Mouse (Mus musculus) forebrain, embryonic 16.5 days (tissue): ENCODE measurements around the gene Bmx. TPM values are rescaled to one million over a fixed set of nuclear protein-coding genes. Genes with fewer than 3 reads are reported as not detected.

Source experiments
- ATAC-seq: fragments of 200-750 bp; cut with Nextera tagmentation; 2 replicates; pipeline ENCODE4 v1.8.0; 2017; ENCODE audit warnings: mild to moderate bottlenecking, moderate library complexity
- H3K27ac ChIP-seq: fragments of 300-500 bp; sonication (generic); 2 replicates; pipeline ENCODE4 v1.5.1; 2014; ENCODE audit warnings: low read length, control low read depth
- H3K27me3 ChIP-seq: fragments of 300-500 bp; sonication (generic); replicated peaks from 2 replicates; pipeline ENCODE4 v1.6.1; 2014; ENCODE audit warnings: low read length; ENCODE audit not compliant: control insufficient read depth, insufficient read depth
- H3K36me3 ChIP-seq: fragments of 300-500 bp; sonication (generic); 2 replicates; pipeline ENCODE4 v1.6.1; 2014; ENCODE audit not compliant: control insufficient read depth, insufficient read depth
- H3K4me1 ChIP-seq: fragments of 300-500 bp; sonication (generic); replicated peaks from 2 replicates; pipeline ENCODE4 v1.6.1; 2014; ENCODE audit warnings: low read length; ENCODE audit not compliant: control insufficient read depth, insufficient read depth
- H3K4me2 ChIP-seq: fragments of 300-500 bp; sonication (generic); 2 replicates; pipeline ENCODE4 v1.6.1; 2014; ENCODE audit warnings: mild to moderate bottlenecking, low read length, control low read depth
- H3K4me3 ChIP-seq: fragments of 300-500 bp; sonication (generic); replicated peaks from 2 replicates; pipeline ENCODE4 v1.5.1; 2014; ENCODE audit warnings: mild to moderate bottlenecking, low read length, control low read depth
- H3K9ac ChIP-seq: fragments of 300-500 bp; sonication (generic); replicated peaks from 2 replicates; pipeline ENCODE4 v1.6.1; 2014; ENCODE audit warnings: low read depth, low read length, control low read depth
- H3K9me3 ChIP-seq: fragments of 300-500 bp; sonication (generic); 2 replicates; pipeline ENCODE4 v1.6.1; 2016; ENCODE audit warnings: low read length; ENCODE audit not compliant: control insufficient read depth
- WGBS: fragments of 180-500 bp; shearing (Covaris S2); extraction: QIAGEN DNeasy Blood & Tissue Kit; methylation state at CpG from one replicate; pipeline ENCODE4 v1.1.7; 2014; 5-methylcytosine and 5-hydroxymethylcytosine counted together
- polyA plus RNA-seq: library from polyadenylated mRNA; unstranded; fragments of >200 nt; fragmentation: Nextera tagmentation; extraction: Ambion mirVana; gene quantifications from 2 replicates; pipeline ENCODE4 v1.2.1, GENCODE M21; 2015

The Bmx gene
- polyA plus RNA-seq, 1 experiment from 2014 or later = 0.38 TPM

DNA sequence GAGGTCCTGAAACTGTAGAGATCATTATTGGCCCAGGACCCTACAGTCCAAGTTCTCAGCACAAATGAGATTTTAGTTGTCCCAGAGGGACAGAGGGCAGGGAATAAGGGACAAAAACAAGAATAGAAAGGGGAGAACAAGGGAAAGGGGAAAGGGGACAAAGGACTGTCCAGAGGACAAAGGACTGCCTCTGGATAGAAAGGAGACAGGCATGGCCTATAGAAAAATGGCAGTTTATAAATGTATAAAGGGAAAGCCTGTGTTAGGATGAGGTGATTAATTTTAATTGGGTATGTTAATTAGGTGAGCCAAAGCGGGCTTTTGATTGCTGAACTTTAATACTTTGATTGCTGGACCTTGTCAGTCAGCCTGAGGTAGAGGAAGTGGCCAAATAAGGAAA lies 6.9 kb upstream of the Bmx start:
- Histone ChIP-seq H3K36me3 (no peaks in the 10 kb centered on the region), H3K4me3 (no peak overlapping the region), H3K9me3 (no peaks in the 10 kb centered on the region), H3K4me2 (no peak overlapping the region), H3K4me1 (no peaks in the 10 kb centered on the region), H3K9ac (no peak overlapping the region), H3K27ac (no peak overlapping the region), H3K27me3 (no peaks in the 10 kb centered on the region)
- WGBS = 11% methylated on average over 1 of the region's 1 CpGs
- no peak for ATAC-seq

- H3K4me2 ChIP-seq = no peak overlapping the region
- H3K9ac ChIP-seq = no peak overlapping the region
- ATAC-seq = no peak
- WGBS = 35% methylated on average over 2 of the region's 2 CpGs
- H3K4me1 ChIP-seq = no peaks in the 10 kb centered on the region
- H3K27me3 ChIP-seq = no peaks in the 10 kb centered on the region
- H3K4me3 ChIP-seq = no peak overlapping the region
- H3K27ac ChIP-seq = no peak overlapping the region
- H3K9me3 ChIP-seq = no peaks in the 10 kb centered on the region
- H3K36me3 ChIP-seq = no peaks in the 10 kb centered on the region
Observed at GRCm38 (mm10) chrX:164262286-164262685, 4.3 kb upstream of the Bmx start.

DNA sequence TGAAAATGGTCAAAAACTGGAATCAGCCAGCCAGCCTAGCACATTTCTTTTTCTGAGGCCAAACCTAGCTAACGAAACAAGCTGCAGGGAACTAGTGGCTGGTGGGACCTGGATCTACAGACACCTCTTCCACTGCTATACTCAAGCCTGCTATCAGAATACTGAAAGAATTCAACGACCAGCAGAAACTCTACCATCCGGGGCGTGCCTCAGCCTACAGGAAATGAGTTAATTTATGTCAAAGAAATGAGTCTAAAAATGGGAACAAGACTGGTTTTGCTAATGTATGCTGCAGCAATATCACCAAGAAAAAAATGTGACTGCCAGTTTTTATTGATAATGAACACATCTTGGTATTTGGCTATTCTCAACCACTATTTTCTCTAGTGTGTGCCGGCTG lies 669 bp upstream of the Bmx start:
- Histone ChIP-seq H3K4me3 (no peak overlapping the region), H3K9ac (no peak overlapping the region), H3K36me3 (no peaks in the 10 kb centered on the region), H3K9me3 (no peaks in the 10 kb centered on the region), H3K27me3 (no peaks in the 10 kb centered on the region), H3K4me2 (no peak overlapping the region), H3K27ac (no peak overlapping the region), H3K4me1 (no peaks in the 10 kb centered on the region)
- WGBS = 89% methylated on average over 5 of the region's 5 CpGs
- no peak for ATAC-seq

DNA sequence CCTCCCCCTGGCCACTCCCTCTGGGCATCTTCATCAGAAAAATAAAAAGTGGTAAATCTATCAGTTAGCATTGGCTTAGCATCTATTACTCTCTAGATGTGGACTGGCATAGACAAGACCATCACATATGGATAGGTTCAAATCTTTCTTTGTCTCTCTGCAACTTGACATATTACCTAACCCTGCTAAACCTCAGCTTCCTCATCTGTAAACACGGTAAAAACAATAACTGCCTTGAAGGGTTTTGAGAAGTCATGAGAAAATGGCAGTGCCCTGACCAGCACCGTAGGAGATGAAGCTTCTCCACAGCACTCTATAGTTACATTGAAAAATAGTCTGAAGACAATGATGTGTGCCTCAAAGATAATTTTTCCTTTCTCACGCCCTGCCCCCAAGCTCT lies 1.5 kb downstream of the Bmx start:
- H3K9me3 ChIP-seq = no peaks in the 10 kb centered on the region
- H3K4me2 ChIP-seq = no peak overlapping the region
- H3K27ac ChIP-seq = no peak overlapping the region
- H3K27me3 ChIP-seq = no peaks in the 10 kb centered on the region
- no peak overlapping the region for H3K4me3 ChIP-seq
- H3K9ac ChIP-seq = no peak overlapping the region
- H3K36me3 ChIP-seq = no peaks in the 10 kb centered on the region
- 92% methylated on average over 3 of the region's 3 CpGs for WGBS
- H3K4me1 ChIP-seq = no peaks in the 10 kb centered on the region
- ATAC-seq = no peak

- Histone ChIP-seq H3K27ac (no peak overlapping the region), H3K4me3 (no peak overlapping the region), H3K4me1 (no peaks in the 10 kb centered on the region), H3K4me2 (no peak overlapping the region), H3K36me3 (no peaks in the 10 kb centered on the region), H3K9me3 (no peaks in the 10 kb centered on the region), H3K27me3 (no peaks in the 10 kb centered on the region), H3K9ac (no peak overlapping the region)
- WGBS = 65% methylated on average over 2 of the region's 2 CpGs
- ATAC-seq = no peak
Observed at GRCm38 (mm10) chrX:164246722-164247121, 11.3 kb downstream of the Bmx start.

GRCm38 (mm10) chrX:164245714-164246113 lies 12.3 kb downstream of the Bmx start:
- Histone ChIP-seq H3K9me3 (no peaks in the 10 kb centered on the region), H3K9ac (no peak overlapping the region), H3K27ac (no peak overlapping the region), H3K4me2 (no peak overlapping the region; the same call in 1 of the 2 replicates), H3K27me3 (no peaks in the 10 kb centered on the region), H3K4me1 (no peaks in the 10 kb centered on the region), H3K4me3 (no peak overlapping the region), H3K36me3 (no peaks in the 10 kb centered on the region)
- WGBS = 10% methylated on average over 5 of the region's 5 CpGs
- peak; percentile 47 for ATAC-seq

DNA sequence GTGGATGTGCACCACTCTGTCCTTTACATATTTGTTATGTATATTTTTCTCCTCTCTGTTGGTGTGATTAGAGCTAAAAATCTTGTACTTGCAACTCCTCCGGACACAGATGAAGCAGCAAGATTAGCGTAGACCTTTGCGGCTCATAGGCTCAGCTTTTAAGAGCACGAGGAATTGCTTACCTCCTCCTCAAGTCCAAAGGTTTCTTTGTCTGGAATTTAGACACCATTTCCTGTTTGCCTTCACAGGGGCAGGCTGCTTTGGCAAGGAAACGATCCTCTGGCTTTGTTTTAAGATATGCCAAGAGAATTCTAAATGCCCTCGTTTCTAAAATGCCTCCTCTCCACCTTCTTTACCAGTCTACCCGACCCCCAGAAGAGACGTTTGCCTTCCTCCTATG lies 24.6 kb downstream of the Bmx start:
- Histone ChIP-seq H3K9me3 (no peaks in the 10 kb centered on the region), H3K36me3 (no peaks in the 10 kb centered on the region), H3K4me3 (no peak overlapping the region), H3K9ac (no peak overlapping the region), H3K4me1 (no peaks in the 10 kb centered on the region), H3K27ac (no peak overlapping the region), H3K27me3 (no peaks in the 10 kb centered on the region), H3K4me2 (no peak overlapping the region)
- WGBS = 60% methylated on average over 8 of the region's 8 CpGs
- ATAC-seq = no peak

DNA sequence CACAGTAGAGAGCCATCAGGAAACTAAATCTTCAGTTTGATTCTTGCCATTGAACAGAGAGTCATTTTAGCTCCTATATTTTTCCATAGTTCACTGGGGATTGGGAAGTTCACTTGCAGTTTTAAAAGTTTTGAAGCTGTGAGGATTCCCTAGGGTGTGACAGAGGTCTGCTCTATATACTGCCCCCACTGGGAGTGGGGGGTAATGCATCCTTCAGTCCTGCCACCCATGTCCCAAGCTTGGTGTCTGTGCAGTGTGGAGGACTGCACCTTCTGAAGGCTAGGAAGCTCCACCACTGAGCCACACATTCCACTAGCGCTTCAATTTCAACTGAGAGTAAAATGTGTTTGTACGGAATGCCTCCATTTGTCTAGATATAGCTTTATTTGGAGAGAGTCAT lies 36.0 kb downstream of the Bmx start:
- Histone ChIP-seq H3K9me3 (no peaks in the 10 kb centered on the region; the same call in 1 of the 2 replicates), H3K4me2 (no peak overlapping the region), H3K9ac (no peak overlapping the region), H3K27ac (no peak overlapping the region), H3K4me1 (no peaks in the 10 kb centered on the region), H3K36me3 (no peaks in the 10 kb centered on the region), H3K4me3 (no peak overlapping the region), H3K27me3 (no peaks in the 10 kb centered on the region)
- no peak for ATAC-seq
- WGBS = 72% methylated on average over 2 of the region's 2 CpGs

DNA sequence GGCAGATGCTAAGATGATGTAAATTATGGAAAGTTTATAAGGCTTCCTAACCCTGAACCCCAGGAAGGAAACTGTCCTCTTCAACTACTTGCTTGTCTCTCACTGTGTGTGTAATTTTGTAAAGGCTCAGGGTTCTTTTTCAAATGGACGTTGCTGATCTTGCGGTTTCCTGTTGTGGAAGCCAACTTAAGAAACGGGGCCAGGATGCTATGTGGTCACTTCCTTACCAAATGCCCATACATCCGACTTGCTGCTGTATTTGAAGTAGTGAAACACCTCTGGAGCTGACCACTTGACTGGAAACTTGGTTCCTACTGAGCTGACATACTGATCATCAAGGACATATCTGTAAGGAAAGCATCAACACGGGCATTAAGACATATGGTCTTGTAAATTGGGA lies 57.4 kb downstream of the Bmx start:
- WGBS = 90% methylated on average over 5 of the region's 5 CpGs
- Histone ChIP-seq H3K4me2 (no peak overlapping the region), H3K27ac (no peak overlapping the region), H3K27me3 (no peaks in the 10 kb centered on the region), H3K4me1 (no peaks in the 10 kb centered on the region), H3K9me3 (no peaks in the 10 kb centered on the region), H3K4me3 (no peak overlapping the region), H3K36me3 (no peaks in the 10 kb centered on the region), H3K9ac (no peak overlapping the region)
- no peak for ATAC-seq

DNA sequence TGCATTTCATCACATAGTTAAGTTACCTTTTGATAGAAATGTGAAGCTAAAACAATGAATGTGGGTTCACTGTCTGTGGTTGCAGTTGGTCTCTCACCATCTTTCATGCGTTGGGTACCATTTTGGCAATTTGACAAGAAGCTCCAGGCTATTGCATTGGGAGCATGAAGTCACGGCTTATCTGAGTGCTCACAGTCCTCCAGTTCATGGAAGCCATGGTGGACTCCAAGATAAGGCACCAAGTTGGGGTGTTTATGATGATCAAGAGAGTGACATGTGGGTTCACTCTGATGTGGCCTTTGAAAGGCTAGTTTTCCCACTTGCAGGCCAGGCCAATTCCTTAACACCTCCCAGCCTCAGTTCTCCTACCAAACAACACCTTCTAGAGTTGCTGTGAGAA lies 60.3 kb downstream of the Bmx start:
- H3K27ac ChIP-seq = no peak overlapping the region
- H3K27me3 ChIP-seq = no peaks in the 10 kb centered on the region
- ATAC-seq = no peak
- H3K36me3 ChIP-seq = no peaks in the 10 kb centered on the region
- H3K4me1 ChIP-seq = no peaks in the 10 kb centered on the region
- H3K9ac ChIP-seq = no peak overlapping the region
- H3K9me3 ChIP-seq = no peaks in the 10 kb centered on the region
- no peak overlapping the region for H3K4me3 ChIP-seq
- 93% methylated on average over 2 of the region's 2 CpGs for WGBS
- no peak overlapping the region for H3K4me2 ChIP-seq
